Mouse (Mus musculus) gastrocnemius, postnatal 4 days (tissue): ENCODE results near the gene Tmem179b. TPM values are rescaled to one million over a fixed set of nuclear protein-coding genes. Genes with fewer than 3 reads are reported as not detected.
"Not testable (repeated sequence)": the region's sequence is repeated elsewhere in the genome, so short reads cannot be mapped to it uniquely, and the experiment has no call there.

Experiments
- DNase-seq, 2 experiments: peaks; one replicate each; pipeline ENCODE4 v3.0.0; 2021 to 2022; ENCODE audit warnings: low spot score in 2 of 2, mixed read lengths in 2 of 2
- microRNA-seq: library from miRNA; unstranded; fragments of <30 nt; microRNA quantifications from one replicate; pipeline ENCODE4 v1.2.0, GENCODE M21; 2021
- total RNA-seq, 2 experiments: library from RNA; stranded (reverse); gene quantifications; 2 replicates each; pipeline ENCODE4 v1.2.3; 2021

Tmem179b gene
- total RNA-seq, 2 experiments from 2014 or later: 19.3 to 21.9 TPM

DNA sequence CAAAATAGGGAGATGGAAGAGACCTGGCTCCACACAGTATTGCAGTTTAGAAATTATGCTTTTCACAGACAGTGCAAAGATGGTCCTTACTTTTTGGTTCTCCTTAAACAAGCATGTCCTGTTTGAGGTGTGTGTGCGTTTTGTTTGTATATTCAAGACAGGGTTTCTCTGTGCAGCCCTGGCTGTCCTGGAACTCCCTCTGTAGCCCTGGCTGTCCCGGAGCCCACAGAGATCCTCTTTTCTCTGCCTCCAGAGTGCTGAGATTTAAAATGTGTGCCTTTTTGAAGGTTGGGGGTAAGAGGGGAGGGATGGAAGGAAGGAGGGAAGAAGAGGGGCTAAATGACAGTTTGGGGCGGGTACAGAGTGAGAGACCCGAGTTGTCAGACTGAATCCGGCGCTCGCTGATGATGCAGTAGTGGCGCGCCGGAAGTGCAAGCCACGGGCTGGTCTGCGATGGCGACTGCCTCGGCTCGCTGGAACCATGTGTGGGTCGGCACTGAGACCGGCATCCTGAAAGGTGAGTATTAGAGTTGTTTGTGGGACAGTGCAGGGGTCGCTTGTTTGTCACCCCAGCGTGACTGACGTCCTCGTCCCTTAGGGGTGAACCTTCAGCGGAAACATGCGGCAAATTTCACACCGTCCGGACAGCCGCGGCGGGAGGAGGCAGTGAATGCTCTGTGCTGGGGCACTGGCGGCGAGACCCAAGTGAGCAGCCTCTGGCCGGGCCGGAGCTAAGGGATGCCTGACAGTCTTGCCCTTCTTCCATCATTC lies 38.7 kb downstream of the Tmem179b start, which contains the start of gene Wdr74:
Gene Wdr74 (plus strand): TSS at position 439 of the 771 bp plus-strand sequence.
- DNase-seq: peak; percentile 87 to 93

DNA sequence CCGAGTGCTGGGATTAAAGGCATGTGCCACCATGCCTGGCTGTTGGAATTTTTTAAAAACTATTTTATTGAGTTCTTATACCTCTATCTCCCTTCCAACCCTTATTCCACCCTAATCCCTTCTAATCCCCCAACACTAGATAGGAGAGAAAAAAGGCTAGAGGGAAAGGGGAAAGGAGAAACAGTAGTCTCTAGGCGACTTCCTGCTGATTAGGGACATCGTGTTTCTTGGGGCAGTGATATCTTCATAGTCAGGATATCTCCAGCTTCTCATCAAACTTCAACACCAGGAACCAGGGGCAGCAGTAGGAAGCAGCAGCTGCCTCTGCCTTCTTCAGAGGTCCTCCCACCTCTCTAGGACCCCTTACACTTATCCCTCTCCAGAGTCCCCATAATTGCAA lies 39.9 kb downstream of the Tmem179b start:
- no peak for DNase-seq

DNA sequence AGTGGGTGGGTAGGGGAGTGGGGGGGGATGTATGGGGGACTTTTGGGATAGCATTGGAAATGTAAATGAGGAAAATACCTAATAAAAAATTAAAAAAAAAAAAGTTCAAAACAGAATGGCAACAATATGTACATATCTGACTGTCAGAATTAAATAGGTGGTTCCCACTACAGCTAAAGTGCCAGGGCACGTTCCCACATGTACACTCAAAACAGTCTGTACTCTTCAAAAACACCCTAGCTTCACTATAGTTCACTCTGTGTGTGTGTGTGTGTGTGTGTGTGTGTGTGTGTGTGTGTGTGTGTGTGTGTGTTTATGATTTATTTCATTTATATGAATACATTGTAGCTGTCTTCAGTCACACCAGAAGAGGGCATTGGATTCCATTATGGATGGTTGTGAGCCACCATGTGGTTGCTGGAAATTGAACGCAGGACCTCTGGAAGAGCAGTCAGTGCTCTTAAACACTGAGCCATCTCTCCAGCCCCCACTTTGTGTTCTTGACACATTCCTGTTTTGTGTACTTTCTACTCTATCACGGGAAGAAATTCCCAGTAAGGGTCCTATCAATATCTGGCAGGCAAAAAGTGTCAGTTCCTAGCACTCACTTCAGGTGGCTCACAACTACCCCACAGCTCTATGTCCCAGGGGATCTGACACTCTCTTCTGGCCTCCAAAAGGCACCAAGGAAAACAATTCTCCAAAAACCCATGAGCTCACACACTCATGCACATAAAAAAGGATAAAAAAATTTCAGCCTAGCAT lies 45.8 kb downstream of the Tmem179b start:
- not testable (repeated sequence) for DNase-seq

DNA sequence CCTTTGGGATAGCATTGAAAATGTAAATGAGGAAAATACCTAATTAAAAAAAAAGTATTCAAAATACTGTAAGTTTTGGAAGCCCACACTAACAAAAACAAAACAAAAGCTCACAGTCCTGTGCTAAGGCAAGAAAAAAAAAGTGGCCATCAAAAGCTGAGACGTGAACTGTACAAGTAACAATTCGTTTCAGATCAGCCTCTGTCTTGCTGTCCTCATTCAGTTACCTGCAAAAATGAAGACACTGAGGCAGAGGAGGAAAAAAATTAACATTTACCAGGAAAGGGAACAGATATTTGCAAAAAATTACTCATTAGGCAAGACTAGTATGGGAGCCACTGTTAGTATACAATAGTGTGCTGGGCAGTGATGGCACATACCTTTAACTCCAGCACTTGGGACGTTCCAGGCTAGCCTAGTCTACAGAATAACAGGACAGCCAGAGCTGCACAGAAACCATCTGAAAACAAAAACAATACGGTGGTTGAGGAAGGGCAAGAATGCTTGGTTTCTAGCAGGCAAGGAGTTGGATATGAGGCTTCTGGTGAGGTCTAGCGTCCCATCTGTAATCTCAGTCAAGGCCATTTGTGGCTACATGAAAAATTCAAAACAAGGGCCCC lies 46.7 kb downstream of the Tmem179b start:
- no peak for DNase-seq

DNA sequence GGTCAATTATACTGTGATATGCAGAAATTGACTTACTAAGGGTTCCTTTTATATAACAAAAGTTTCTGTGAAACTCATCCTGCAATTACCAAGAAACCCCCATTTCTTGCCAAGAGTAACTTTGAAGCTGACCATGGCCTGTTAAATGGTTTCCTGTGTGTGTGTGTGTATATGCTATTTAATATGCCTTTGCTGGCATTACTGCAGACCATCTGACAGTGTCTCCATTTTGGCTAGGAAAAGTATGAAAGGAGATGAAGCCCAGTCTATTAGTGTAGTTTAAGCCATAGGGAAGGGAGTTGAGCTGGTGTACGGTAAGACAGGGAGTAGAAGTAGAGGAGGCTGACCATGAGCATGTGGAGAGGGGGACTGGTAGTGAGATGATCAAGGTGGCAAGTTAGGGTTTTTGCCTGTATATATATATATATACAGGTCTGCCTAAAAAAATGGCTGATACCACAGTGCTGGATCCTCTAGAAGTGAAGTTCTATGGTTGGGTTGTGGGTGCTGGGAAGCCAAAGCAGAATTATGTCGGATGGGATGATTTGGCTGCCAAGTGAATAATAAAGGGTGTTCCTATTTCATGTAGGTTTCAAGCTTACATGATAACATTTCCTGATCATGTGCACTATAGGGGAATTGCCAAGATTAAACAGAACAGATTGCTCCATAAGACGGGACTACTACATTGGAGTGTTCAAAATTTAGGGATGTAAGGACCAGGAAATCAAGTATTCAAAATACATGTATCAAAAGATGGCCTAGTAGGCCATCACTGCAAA lies 47.5 kb downstream of the Tmem179b start:
- DNase-seq: no peak

DNA sequence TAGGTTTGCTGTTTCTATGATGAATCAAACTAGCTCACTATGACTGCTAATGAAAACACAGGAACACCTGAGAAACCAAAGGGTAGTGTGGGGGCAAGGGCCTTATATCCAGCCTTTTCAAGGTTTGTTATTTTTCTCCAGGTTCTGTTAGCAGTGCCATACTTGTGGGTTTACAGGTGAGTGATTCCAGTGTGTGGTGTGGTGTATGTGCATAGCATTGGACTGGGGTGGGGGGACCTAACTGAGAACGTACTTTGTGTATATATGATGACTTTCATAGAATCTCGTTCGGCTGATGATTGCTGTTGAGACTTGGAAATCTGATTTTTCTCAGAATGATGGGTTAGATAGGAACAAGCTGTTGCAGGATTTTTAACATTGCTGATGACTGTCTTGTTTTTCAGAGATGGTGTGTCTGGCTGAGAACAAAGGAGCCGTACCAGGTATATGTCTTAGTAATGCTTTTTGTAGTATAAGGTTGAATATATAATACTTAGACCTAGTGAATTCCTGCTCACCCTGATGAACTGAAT lies 49.1 kb downstream of the Tmem179b start:
- no peak for DNase-seq

DNA sequence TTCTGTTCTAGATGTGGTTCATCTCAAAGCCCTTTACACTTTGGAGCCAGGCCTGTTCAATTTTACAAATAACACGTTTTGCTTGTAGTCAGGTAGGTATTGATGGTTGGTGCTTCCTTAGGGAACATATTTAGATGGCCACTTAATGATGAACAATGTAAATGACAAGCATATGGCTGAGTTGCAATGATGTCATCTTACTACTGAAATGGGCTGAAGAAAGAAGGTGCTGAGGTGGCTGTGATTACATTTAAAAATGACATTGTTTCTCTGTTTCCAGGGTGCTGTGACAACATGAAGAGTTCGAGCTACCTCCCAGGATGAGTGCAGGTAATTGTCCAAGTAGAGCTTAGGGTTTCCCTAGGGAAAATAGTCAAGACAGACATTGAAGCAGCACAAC lies 49.9 kb downstream of the Tmem179b start:
- DNase-seq: no peak

DNA sequence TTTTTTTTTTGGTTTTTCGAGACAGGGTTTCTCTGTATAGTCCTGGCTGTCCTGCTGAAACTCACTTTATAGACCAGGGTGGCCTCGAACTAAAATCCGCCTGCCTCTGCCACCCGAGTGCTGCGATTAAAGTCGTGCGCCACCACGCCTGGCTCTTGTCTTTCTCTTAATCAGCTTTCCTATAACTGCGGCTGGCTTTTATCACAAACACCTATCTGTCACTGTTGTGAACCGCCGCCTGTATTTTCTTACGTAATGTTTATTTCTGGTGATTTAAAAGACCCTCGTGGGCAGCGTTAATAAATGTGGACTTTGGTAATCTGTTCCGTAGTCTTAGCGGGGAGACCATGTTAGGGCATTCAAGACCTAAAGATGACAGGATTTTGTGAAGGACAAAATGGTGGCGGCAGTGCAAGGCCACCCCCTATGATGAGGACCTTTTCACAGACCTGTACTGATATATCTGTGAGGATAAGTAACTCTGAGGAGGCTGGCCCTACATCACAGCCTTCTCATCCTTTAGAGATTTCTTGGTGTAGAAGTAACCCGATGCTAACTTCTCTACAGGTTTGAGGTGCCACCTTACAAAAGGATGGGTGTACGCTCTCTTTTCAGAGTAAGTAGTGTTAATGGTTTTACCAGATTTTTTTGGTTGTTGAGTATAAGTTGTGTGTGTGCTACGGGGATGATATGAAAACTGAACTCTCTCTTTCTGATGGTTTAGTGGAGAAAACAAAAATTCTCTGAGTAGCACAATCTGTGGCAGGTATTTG lies 50.5 kb downstream of the Tmem179b start:
- DNase-seq: peak in 1 of 2 experiments; percentile 14

DNA sequence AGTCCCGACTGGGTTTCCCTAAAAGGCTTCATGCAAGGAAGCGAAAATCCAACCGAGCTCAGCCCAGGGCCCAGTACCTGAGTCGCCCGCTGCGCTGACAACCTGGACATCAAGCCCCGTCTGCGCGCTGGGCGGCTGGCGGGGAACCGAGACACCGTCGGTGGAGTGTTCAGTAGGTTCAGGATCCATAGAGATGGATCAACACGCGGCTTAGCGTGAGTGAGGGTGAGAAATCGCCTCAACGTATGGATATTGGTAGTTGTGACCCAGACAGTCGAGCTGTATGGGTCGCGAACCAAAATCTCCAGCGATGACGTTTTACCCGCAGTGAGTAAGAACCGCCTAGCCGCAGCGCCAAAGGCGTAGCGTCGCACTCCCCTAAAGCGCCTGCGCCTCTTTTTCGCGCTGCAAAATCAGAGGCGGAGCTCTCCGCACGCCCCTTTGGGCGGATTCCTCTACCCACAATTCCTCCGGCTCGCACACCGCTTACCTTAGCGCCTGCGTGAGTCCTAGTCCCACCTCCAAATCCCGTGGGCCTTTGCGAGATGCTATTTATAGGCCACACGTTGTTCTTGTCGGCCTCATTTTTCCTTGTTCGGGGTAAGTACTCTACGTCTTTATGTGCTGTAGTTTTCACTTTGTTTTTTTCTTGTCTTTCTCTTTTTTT lies 51.2 kb downstream of the Tmem179b start, which contains the start of gene Slc3a2:
Gene Slc3a2 (minus strand): TSS at position 463 of the 667 bp plus-strand sequence.
- peak; percentile 85 to 94 for DNase-seq

DNA sequence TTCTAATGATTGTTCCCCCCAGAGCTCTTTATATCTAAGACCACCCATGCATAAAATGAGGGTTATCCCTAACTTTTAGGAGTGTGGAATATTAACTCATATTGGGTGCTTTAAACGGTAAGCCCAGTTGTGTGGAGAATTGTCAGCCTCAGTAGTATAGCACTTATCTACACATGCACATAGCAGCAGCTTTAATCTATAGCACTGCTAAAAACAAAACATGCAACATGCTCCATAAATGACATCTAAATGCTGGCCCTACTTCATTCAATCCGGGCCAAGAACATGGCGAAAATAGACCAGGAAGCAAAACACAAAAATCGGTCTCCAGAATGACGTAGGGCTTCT lies 51.7 kb downstream of the Tmem179b start:
- DNase-seq: no peak

Small RNAs within 50 kb of the gene (microRNA-seq; reads per million reads assigned to microRNA genes)
- not detected for gene Mir6992

Other genes with a start within 250 kb of the Tmem179b start
- not detected for gene Slc22a8, start 183.2 kb downstream of the Tmem179b start, total RNA-seq
- gene Slc22a6, start 156.4 kb downstream of the Tmem179b start, total RNA-seq: not detected
- gene Chrm1, start 110.7 kb downstream of the Tmem179b start, total RNA-seq: under 1 TPM; 0.05 to 0.10 TPM
- gene Slc3a2, start 51.1 kb downstream of the Tmem179b start, total RNA-seq: 10 to 100 TPM; 42.4 to 43.8 TPM
- gene Wdr74, start 38.6 kb downstream of the Tmem179b start, total RNA-seq: 10 to 100 TPM; 34.5 to 35.1 TPM
- gene 1700092M07Rik, start 33.7 kb downstream of the Tmem179b start, total RNA-seq: 1 to 10 TPM in 1 of 2 experiments, not detected in 1; 2.5 TPM
- gene Stx5a, start 33.1 kb downstream of the Tmem179b start, total RNA-seq: 10 to 100 TPM; 59.1 to 60.5 TPM
- 10 to 100 TPM; 70.4 to 80.5 TPM for gene Nxf1, start 17.4 kb downstream of the Tmem179b start, total RNA-seq
- 10 to 100 TPM; 71.4 to 85.6 TPM for gene Tmem223, start 3.5 kb downstream of the Tmem179b start, total RNA-seq
- gene Taf6l, start 11.9 kb upstream of the Tmem179b start, total RNA-seq: 10 to 100 TPM; 15.5 to 16.9 TPM
- 10 to 100 TPM; 61.0 to 65.4 TPM for gene Polr2g, start 24.1 kb upstream of the Tmem179b start, total RNA-seq
- 1 to 10 TPM; 1.4 to 1.5 TPM for gene Zbtb3, start 28.1 kb upstream of the Tmem179b start, total RNA-seq
- gene Ttc9c, start 44.9 kb upstream of the Tmem179b start, total RNA-seq: 10 to 100 TPM; 19.9 to 22.9 TPM
- 10 to 100 TPM; 61.3 to 71.0 TPM for gene Hnrnpul2, start 45.5 kb upstream of the Tmem179b start, total RNA-seq
- gene AC129217.1, start 55.3 kb upstream of the Tmem179b start, total RNA-seq: under 1 TPM in 1 of 2 experiments, not detected in 1; 0.67 TPM
- 10 to 100 TPM; 22.1 to 24.2 TPM for gene Bscl2, start 63.0 kb upstream of the Tmem179b start, total RNA-seq
- gene Gng3, start 64.7 kb upstream of the Tmem179b start, total RNA-seq: under 1 TPM; 0.17 to 0.26 TPM
- gene Lrrn4cl, start 76.3 kb upstream of the Tmem179b start, total RNA-seq: 10 to 100 TPM; 18.7 to 22.9 TPM
- gene Ubxn1, start 97.0 kb upstream of the Tmem179b start, total RNA-seq: 100 to 1,000 TPM; 149 to 158 TPM
- 10 to 100 TPM; 48.1 to 49.3 TPM for gene Uqcc3, start 106.5 kb upstream of the Tmem179b start, total RNA-seq
- 10 to 100 TPM in 1 of 2 experiments, 1 to 10 TPM in 1; 2.4 to 11.4 TPM for gene Lbhd1, start 109.3 kb upstream of the Tmem179b start, total RNA-seq
- gene Gm49403, start 109.5 kb upstream of the Tmem179b start, total RNA-seq: not detected
- 10 to 100 TPM; 30.0 to 30.9 TPM for gene 1810009A15Rik, start 114.4 kb upstream of the Tmem179b start, total RNA-seq
- gene Gm49416, start 114.5 kb upstream of the Tmem179b start, total RNA-seq: 1 to 10 TPM; 1.5 to 2.9 TPM
- 10 to 100 TPM; 19.0 to 20.1 TPM for gene Ints5, start 118.5 kb upstream of the Tmem179b start, total RNA-seq
- 10 to 100 TPM; 74.2 to 77.0 TPM for gene Ganab, start 123.6 kb upstream of the Tmem179b start, total RNA-seq
- gene B3gat3, start 145.9 kb upstream of the Tmem179b start, total RNA-seq: 10 to 100 TPM; 29.6 to 31.6 TPM
- gene Rom1, start 154.9 kb upstream of the Tmem179b start, total RNA-seq: 1 to 10 TPM; 4.4 to 4.9 TPM
- gene Eml3, start 155.1 kb upstream of the Tmem179b start, total RNA-seq: 10 to 100 TPM; 24.3 to 26.7 TPM
- 10 to 100 TPM; 61.1 to 69.8 TPM for gene Mta2, start 167.4 kb upstream of the Tmem179b start, total RNA-seq
- 10 to 100 TPM; 12.7 to 14.9 TPM for gene Tut1, start 179.4 kb upstream of the Tmem179b start, total RNA-seq
- gene Eef1g, start 192.6 kb upstream of the Tmem179b start, total RNA-seq: 100 to 1,000 TPM; 704 to 748 TPM
- 100 to 1,000 TPM; 377 to 414 TPM for gene Ahnak, start 214.8 kb upstream of the Tmem179b start, total RNA-seq